Mouse (Mus musculus) stomach, embryonic 16.5 days (tissue): ENCODE results near the gene Mylk. TPM values are rescaled to one million over a fixed set of nuclear protein-coding genes. Genes with fewer than 3 reads are reported as not detected.
A peak's percentile ranks its signal among the peaks of the same experiment; 100 is the strongest.
"Not testable (repeated sequence)": the region's sequence is repeated elsewhere in the genome, so short reads cannot be mapped to it uniquely, and the experiment has no call there.

Source experiments
- ATAC-seq: fragments of 200-750 bp; cut with Nextera tagmentation; 2 replicates; pipeline ENCODE4 v1.8.0; 2017; ENCODE audit warnings: moderate number of reproducible peaks, moderate TSS enrichment; ENCODE audit not compliant: insufficient read depth, low FRiP score
- H3K27ac ChIP-seq: fragments of 300-500 bp; sonication (generic); 2 replicates; pipeline ENCODE4 v1.5.1; 2014; ENCODE audit warnings: low read length
- H3K27me3 ChIP-seq: fragments of 300-500 bp; sonication (generic); 2 replicates; pipeline ENCODE4 v1.6.1; 2014; ENCODE audit warnings: low read length, control low read depth, mixed read lengths; ENCODE audit not compliant: control insufficient read depth, insufficient read depth
- H3K36me3 ChIP-seq: fragments of 300-500 bp; sonication (generic); 2 replicates; pipeline ENCODE4 v1.6.1; 2014; ENCODE audit warnings: low read length; ENCODE audit not compliant: control insufficient read depth, insufficient read depth
- H3K4me1 ChIP-seq: fragments of 300-500 bp; sonication (generic); 2 replicates; pipeline ENCODE4 v1.6.1; 2014; ENCODE audit warnings: low read length, control low read depth, mixed read lengths; ENCODE audit not compliant: control insufficient read depth, insufficient read depth
- H3K4me2 ChIP-seq: fragments of 300-500 bp; sonication (generic); 2 replicates; pipeline ENCODE4 v1.6.1; 2014; ENCODE audit warnings: low read depth, low read length, mixed read lengths
- H3K4me3 ChIP-seq: fragments of 300-500 bp; sonication (generic); replicated peaks from 2 replicates; pipeline ENCODE4 v1.5.1; 2014; ENCODE audit warnings: mild to moderate bottlenecking, low read length
- H3K9ac ChIP-seq: fragments of 300-500 bp; sonication (generic); 2 replicates; pipeline ENCODE4 v1.6.1; 2014; ENCODE audit warnings: low read length
- H3K9me3 ChIP-seq: fragments of 300-500 bp; sonication (generic); replicated peaks from 2 replicates; pipeline ENCODE4 v1.6.1; 2016; ENCODE audit warnings: low read length, control low read depth; ENCODE audit not compliant: control insufficient read depth
- WGBS: fragments of 180-500 bp; shearing (Covaris S2); extraction: QIAGEN DNeasy Blood & Tissue Kit; methylation state at CpG from one replicate; pipeline ENCODE4 v1.1.7; 2014; 5-methylcytosine and 5-hydroxymethylcytosine counted together
- polyA plus RNA-seq: library from polyadenylated mRNA; unstranded; fragments of >200 nt; fragmentation: Nextera tagmentation; extraction: Ambion mirVana; gene quantifications from 2 replicates; pipeline ENCODE4 v1.2.1, GENCODE M21; 2015

The Mylk gene
- polyA plus RNA-seq: 354 and 371 TPM in 2 replicates

GRCm38 (mm10) chr16:34745065-34745585, at the start of gene Mylk:
Gene Mylk (plus strand): TSS chr16:34745210.
- WGBS: under 1% methylated on average over 48 of the region's 48 CpGs
- Histone ChIP-seq H3K9ac (peak within 1 kb of the TSS; percentile 66), H3K27me3 (peaks cover 7% of the 10 kb centered on the region; the same call in 1 of the 2 replicates), H3K4me3 (peak within 1 kb of the TSS; percentile 55), H3K4me2 (peak within 1 kb of the TSS; percentile 98), H3K9me3 (no peaks in the 10 kb centered on the region), H3K36me3 (no peaks in the 10 kb centered on the region), H3K27ac (no peak within 1 kb of the TSS), H3K4me1 (0 out of 2 replicates have a peak, but pooled peaks cover 6% of the 10 kb centered on the region)
- peak; percentile 93 for ATAC-seq

- not testable (repeated sequence) for H3K9me3 ChIP-seq, H3K4me3 ChIP-seq, ATAC-seq, H3K27me3 ChIP-seq, H3K9ac ChIP-seq, H3K4me1 ChIP-seq, H3K4me2 ChIP-seq, H3K27ac ChIP-seq, H3K36me3 ChIP-seq
- WGBS: 63% methylated on average over 3 of the region's 3 CpGs
Observed at GRCm38 (mm10) chr16:34698721-34699120, 46.3 kb upstream of the Mylk start.

GRCm38 (mm10) chr16:34700165-34700827, 44.7 kb upstream of the Mylk start:
- Histone ChIP-seq H3K27me3 (no peaks in the 10 kb centered on the region), H3K4me3 (no peak overlapping the region), H3K4me1 (peaks cover 3% of the 10 kb centered on the region), H3K4me2 (no peak overlapping the region), H3K27ac (no peak overlapping the region), H3K36me3 (0 out of 2 replicates have a peak, but pooled peaks cover 3% of the 10 kb centered on the region), H3K9ac (peak overlapping the region; percentile 16; the same call in 1 of the 2 replicates), H3K9me3 (no peaks in the 10 kb centered on the region)
- ATAC-seq: peak; percentile 86
- WGBS: 17% methylated on average over 7 of the region's 7 CpGs

GRCm38 (mm10) chr16:34700828-34701216, 44.2 kb upstream of the Mylk start:
- 60% methylated on average over 6 of the region's 6 CpGs for WGBS
- H3K4me3 ChIP-seq: no peak overlapping the region
- no peaks in the 10 kb centered on the region for H3K9me3 ChIP-seq
- H3K27ac ChIP-seq: no peak overlapping the region
- H3K36me3 ChIP-seq: 0 out of 2 replicates have a peak, but pooled peaks cover 3% of the 10 kb centered on the region
- H3K27me3 ChIP-seq: no peaks in the 10 kb centered on the region
- ATAC-seq: no peak
- no peak overlapping the region for H3K9ac ChIP-seq
- no peak overlapping the region for H3K4me2 ChIP-seq
- peaks cover 3% of the 10 kb centered on the region for H3K4me1 ChIP-seq

- Histone ChIP-seq H3K9me3 (no peaks in the 10 kb centered on the region), H3K36me3 (0 out of 2 replicates have a peak, but pooled peaks cover 3% of the 10 kb centered on the region), H3K4me1 (no peaks in the 10 kb centered on the region), H3K4me2 (no peak overlapping the region), H3K27me3 (no peaks in the 10 kb centered on the region), H3K4me3 (no peak overlapping the region), H3K9ac (no peak overlapping the region), H3K27ac (peak overlapping the region; percentile 86)
- ATAC-seq: 0 out of 2 replicates have a peak, but pooled peaks have one; percentile 25
- WGBS: 47% methylated on average over 2 of the region's 2 CpGs
Observed at GRCm38 (mm10) chr16:34706019-34706418, 39.0 kb upstream of the Mylk start.

GRCm38 (mm10) chr16:34706487-34706946, 38.5 kb upstream of the Mylk start:
- H3K36me3 ChIP-seq: 0 out of 2 replicates have a peak, but pooled peaks cover 3% of the 10 kb centered on the region
- ATAC-seq: peak; percentile 75

GRCm38 (mm10) chr16:34711481-34711880, 33.5 kb upstream of the Mylk start:
- WGBS: 80% methylated on average over 3 of the region's 3 CpGs
- H3K4me3 ChIP-seq: no peak overlapping the region
- H3K36me3 ChIP-seq: no peaks in the 10 kb centered on the region
- no peaks in the 10 kb centered on the region for H3K4me1 ChIP-seq
- no peak for ATAC-seq
- no peak overlapping the region for H3K27ac ChIP-seq
- H3K9ac ChIP-seq: no peak overlapping the region
- H3K27me3 ChIP-seq: no peaks in the 10 kb centered on the region
- H3K4me2 ChIP-seq: no peak overlapping the region
- no peaks in the 10 kb centered on the region for H3K9me3 ChIP-seq

More at GRCm38 (mm10) chr16:34706487-34706946, 38.5 kb upstream of the Mylk start:
- H3K4me3 ChIP-seq: no peak overlapping the region
- H3K27ac ChIP-seq: peak overlapping the region; percentile 86
- H3K9ac ChIP-seq: no peak overlapping the region
- no peak overlapping the region for H3K4me2 ChIP-seq
- no peaks in the 10 kb centered on the region for H3K27me3 ChIP-seq
- H3K4me1 ChIP-seq: no peaks in the 10 kb centered on the region
- no peaks in the 10 kb centered on the region for H3K9me3 ChIP-seq
- WGBS: 44% methylated on average over 7 of the region's 7 CpGs

GRCm38 (mm10) chr16:34725156-34725555, 19.9 kb upstream of the Mylk start:
- H3K9me3 ChIP-seq: peaks cover 5% of the 10 kb centered on the region; the same call in 1 of the 2 replicates
- H3K27ac ChIP-seq: no peak overlapping the region
- 89% methylated on average over 3 of the region's 3 CpGs for WGBS
- H3K36me3 ChIP-seq: no peaks in the 10 kb centered on the region
- no peak overlapping the region for H3K4me3 ChIP-seq
- no peak for ATAC-seq
- H3K9ac ChIP-seq: no peak overlapping the region
- no peaks in the 10 kb centered on the region for H3K4me1 ChIP-seq
- H3K4me2 ChIP-seq: no peak overlapping the region
- H3K27me3 ChIP-seq: no peaks in the 10 kb centered on the region

GRCm38 (mm10) chr16:34728610-34729009, 16.4 kb upstream of the Mylk start:
- not testable (repeated sequence) for H3K4me1 ChIP-seq, H3K27ac ChIP-seq, H3K4me2 ChIP-seq, H3K36me3 ChIP-seq, ATAC-seq, H3K9me3 ChIP-seq, H3K4me3 ChIP-seq, H3K9ac ChIP-seq, H3K27me3 ChIP-seq
